Mouse (Mus musculus): Measurements from ENCODE around the gene Cxcl9.

Gene Cxcl9

DNA sequence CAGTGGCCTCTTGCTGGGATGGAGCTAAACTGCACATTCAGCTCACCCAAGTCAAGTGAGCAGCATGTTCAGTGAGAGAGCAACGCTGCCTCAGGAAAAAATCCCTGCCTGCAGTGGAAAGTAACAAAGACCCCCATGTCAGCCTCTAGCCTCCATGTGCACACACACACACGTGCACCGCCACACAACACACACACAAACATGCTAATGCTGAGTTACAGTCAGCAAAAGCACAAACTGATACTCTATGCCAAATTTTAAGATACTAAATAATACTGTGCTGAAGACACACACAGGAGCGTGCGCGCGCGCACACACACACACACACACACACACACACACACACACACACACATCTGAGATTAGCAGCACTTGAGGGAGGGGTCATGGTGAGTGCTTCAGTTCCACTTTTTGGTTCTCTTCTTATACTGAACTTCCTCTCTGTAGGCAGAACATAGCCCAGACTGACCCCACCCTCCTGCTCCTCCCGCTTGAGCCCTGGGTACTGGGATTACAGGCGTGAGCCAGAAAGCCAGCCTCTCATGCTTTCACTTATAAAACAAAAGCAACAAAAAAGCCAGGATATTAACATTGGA, 48.8 kb downstream of the Cxcl9 start:
- no peak for DNase-seq (ENCODE audit: low read depth)

DNA sequence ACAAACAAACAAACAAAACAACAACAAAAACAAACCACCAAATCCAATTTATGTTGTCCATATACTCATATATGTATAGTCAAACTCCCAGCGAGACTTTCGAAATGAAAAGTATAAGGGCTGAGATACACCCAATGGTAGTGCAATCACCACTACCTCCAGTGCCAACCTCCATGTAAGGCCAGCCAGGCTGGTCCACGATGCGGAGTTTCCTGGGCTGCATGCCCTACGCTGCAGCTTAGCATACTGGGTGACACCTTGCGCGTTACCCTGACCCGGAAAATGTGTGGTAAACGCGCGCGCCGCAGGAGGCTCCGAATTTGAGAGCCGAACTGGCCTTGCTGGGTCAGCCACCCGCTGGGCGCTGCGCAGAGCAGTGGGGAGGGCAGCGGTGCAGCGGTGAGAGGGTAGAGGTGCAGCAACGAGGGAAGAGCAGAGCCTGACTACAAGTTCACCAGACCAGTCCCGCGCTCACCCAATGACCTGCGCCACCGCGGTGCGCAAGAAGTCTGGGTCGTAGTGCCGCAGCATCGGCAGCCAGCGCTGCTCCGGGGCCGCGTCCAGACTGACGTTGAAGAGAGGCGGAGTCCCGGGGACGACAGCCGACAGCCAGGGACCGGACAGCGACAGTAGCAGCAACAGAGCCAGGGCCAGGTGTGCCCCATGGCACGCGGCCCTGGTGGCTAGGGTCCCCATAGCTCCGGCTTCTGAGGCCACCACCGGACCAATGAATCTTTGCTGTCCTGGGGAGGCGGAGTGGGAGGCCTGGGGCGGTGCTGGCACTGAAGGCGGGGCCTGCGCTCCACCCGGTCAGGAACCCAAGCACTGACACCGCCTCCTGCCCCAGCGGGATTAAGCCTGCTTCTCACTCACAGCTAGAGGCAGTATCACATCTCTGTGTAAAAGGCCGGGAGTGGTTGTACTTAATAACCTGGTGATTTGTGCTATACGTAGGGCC, 50.2 kb downstream of the Cxcl9 start, which contains the start of gene Naaa:
Gene Naaa (minus strand): TSS at position 734 of the 958 bp plus-strand sequence.
- DNase-seq (ENCODE audit: low read depth) = peak; percentile 70

Measured in fibroblast of lung, adult 2 months (primary cell).